Comparison of ENCODE assay signal across 17 mouse cellular contexts in the genomic region with DNA sequence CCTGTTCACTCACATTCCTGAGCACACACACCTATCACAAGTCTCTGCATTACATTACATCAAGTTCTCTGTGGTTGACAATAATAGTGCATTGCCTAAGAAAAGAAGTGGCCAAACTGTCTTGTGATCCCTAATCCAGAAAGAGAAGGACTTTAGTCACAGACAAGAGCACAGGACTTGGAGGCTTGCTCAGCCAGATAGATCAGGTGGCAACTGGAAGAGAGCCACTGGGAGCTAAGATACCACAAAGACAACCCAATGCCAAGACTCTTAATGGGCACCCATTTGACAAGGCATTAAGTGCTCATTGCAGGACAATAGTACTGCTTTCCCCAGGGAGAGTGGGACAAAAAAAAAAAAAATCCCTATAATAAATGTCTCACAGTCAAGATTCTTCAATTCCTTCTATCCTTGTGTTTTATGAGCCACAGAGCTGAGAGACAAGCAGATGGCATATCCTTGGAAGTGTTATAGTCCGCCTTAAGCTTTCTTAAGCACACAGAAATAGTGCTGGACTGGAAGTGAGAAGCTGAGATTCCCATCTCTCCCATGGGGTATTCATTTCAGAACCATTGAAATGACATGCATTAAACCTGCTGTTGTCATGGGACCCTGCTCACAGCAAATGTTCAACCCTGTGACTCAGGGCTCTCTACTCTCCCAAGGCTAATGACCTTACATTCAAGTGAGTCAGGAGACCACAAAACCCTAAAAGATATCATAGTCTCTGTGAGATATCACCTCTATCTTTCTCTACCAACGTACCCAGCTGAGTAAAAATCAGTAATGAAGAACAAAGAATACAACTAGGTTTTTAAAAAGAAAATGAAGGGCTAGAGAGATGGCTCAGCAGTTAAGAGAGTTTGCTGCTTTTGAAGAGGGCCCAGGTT. TPM values are rescaled to one million over a fixed set of nuclear protein-coding genes. Genes with fewer than 3 reads are reported as not detected.
DNase-seq lines count a peak whose midpoint lies in the region; TF ChIP-seq lines count a peak whose summit lies in the region.
"Had no signal": no experiment of that assay in that cellular context is flagged by ENCODE, and none has a peak within 500 bp of the region (broad histone marks: within the 10 kb centered on the region; RNA-seq: fewer than 3 reads in every experiment).

No protein-coding gene starts in this region.

- H3K4me1 ChIP-seq in heart, adult 2 months (ENCODE audit: control insufficient read depth, insufficient read depth, low read length) = peaks cover 1% of the 10 kb centered on the region

- H3K36me3 ChIP-seq in heart, adult 2 months (ENCODE audit: control insufficient read depth, insufficient read depth, low read length) = no peaks in the 10 kb centered on the region
- H3K36me3 ChIP-seq: limb, embryonic 13.5 days; midbrain, embryonic 10.5 days had no signal

- intact Hi-C loops in heart, adult 2 months (cut with DNase I) = loop anchor here (1.0 to 5.0 kb wide), 2 partner anchors 80 to 171 kb away; no protein-coding TSS in a partner anchor
- intact Hi-C loops in heart, postnatal 25 days (cut with DNase I) = loop anchor here (2.0 to 5.0 kb wide), 2 partner anchors 70 to 171 kb away; no protein-coding TSS in a partner anchor

- peak overlapping the region; percentile 72 for H3K27ac ChIP-seq in heart, adult 2 months
- H3K27ac ChIP-seq: forebrain, embryonic 13.5 days; limb, embryonic 13.5 days; midbrain, embryonic 10.5 days had no signal

- no peak for TF ChIP-seq CTCF in heart, adult 2 months (IDR thresholded peaks at IDR 0.05)

- TF ChIP-seq POLR2A in heart, adult 2 months (IDR thresholded peaks at IDR 0.05; ENCODE audit: insufficient read depth, low read depth, low read length) = no peak

- TF ChIP-seq EP300 in heart, adult 2 months (IDR thresholded peaks at IDR 0.05; ENCODE audit: insufficient read depth, low read depth, low read length) = peak; percentile 92

- no peak overlapping the region for H3K9ac ChIP-seq in heart, adult 2 months (ENCODE audit: low read depth, low read length)
- H3K9ac ChIP-seq: forebrain, embryonic 13.5 days; limb, embryonic 13.5 days; lung, embryonic 14.5 days had no signal

- no peaks in the 10 kb centered on the region for H3K79me2 ChIP-seq in heart, adult 2 months (replicated peaks; ENCODE audit: control insufficient read depth, insufficient read depth, low read length)

- H3K27me3 ChIP-seq in heart, adult 2 months (ENCODE audit: control insufficient read depth, insufficient read depth, low read length) = no peaks in the 10 kb centered on the region
- H3K27me3 ChIP-seq: forebrain, embryonic 13.5 days; limb, embryonic 13.5 days had no signal

- peak; percentile 39 for DNase-seq in adrenal gland, adult 2 months
- DNase-seq in adrenal gland, postnatal 10 days = no peak
- peak in 1 of 2 experiments; percentile 68 for DNase-seq in heart, adult 2 months
- no peak for DNase-seq in heart, postnatal 25 days (ENCODE audit: low spot score)
- peak; percentile 13 for DNase-seq in right cerebral cortex, adult 18-20 months
- DNase-seq in right cerebral cortex, postnatal 36 days (ENCODE audit: low spot score in 2 of 2) = no peak
- DNase-seq in urinary bladder, postnatal 36 days (ENCODE audit: low spot score in 2 of 2) = no peak
- no peak for DNase-seq in cerebellum, adult 9-10 months
- DNase-seq: B cell, adult 2 months; lung, embryonic 14.5 days had no signal

- no peak overlapping the region for H3K4me3 ChIP-seq in heart, adult 2 months
- H3K4me3 ChIP-seq: forebrain, embryonic 13.5 days; limb, embryonic 13.5 days; midbrain, embryonic 10.5 days had no signal

- WGBS in heart, adult 2 months = 68% methylated on average over 2 of the region's 2 CpGs

RNA-seq across cellular contexts. Expression of gene Gm47985, which starts 10.5 kb away (rescaled TPM):
- total RNA-seq in adrenal gland, adult 2 months (2021) = not detected
- polyA plus RNA-seq in adrenal gland, adult 2 months (2012; rRNA removed) = not detected in 2 replicates
- total RNA-seq in adrenal gland, postnatal 10 days (2021) = not detected
- under 1 TPM; 0.29 to 0.80 TPM for total RNA-seq in heart, adult 2 months (2021)
- 1.1 and 3.2 TPM in 2 replicates for polyA plus RNA-seq in heart, adult 2 months (2012; rRNA removed)
- 1 to 10 TPM in 1 of 2 experiments, under 1 TPM in 1; 0.26 to 1.1 TPM for total RNA-seq in heart, postnatal 25 days (2021)
- total RNA-seq: hematopoietic stem cell, adult 5-6 weeks had no signal
- polyA plus RNA-seq: lung, embryonic 14.5 days; thymus, postnatal 0 days had no signal

RNA-seq across cellular contexts. Expression of gene Gm8947, which starts 20.4 kb away (rescaled TPM):
- total RNA-seq in adrenal gland, adult 2 months (2021) = not detected
- polyA plus RNA-seq in adrenal gland, adult 2 months (2012; rRNA removed) = not detected in 2 replicates
- not detected for total RNA-seq in adrenal gland, postnatal 10 days (2021)
- not detected for total RNA-seq in heart, adult 2 months (2021)
- polyA plus RNA-seq in heart, adult 2 months (2012; rRNA removed) = 0.15 TPM in 1 of 2 replicates, not detected in the other
- total RNA-seq in heart, postnatal 25 days (2021) = not detected
- total RNA-seq: hematopoietic stem cell, adult 5-6 weeks had no signal
- polyA plus RNA-seq: forebrain, embryonic 13.5 days; limb, embryonic 13.5 days; thymus, postnatal 0 days had no signal

RNA-seq across cellular contexts. Expression of gene Gm47995, which starts 26.4 kb away (rescaled TPM):
- not detected for total RNA-seq in adrenal gland, adult 2 months (2021)
- not detected in 2 replicates for polyA plus RNA-seq in adrenal gland, adult 2 months (2012; rRNA removed)
- total RNA-seq in adrenal gland, postnatal 10 days (2021) = not detected
- total RNA-seq in heart, adult 2 months (2021) = not detected
- polyA plus RNA-seq in heart, adult 2 months (2012; rRNA removed) = 0.53 TPM in 1 of 2 replicates, not detected in the other
- total RNA-seq in heart, postnatal 25 days (2021) = not detected
- total RNA-seq: hematopoietic stem cell, adult 5-6 weeks had no signal
- polyA plus RNA-seq: embryonic facial prominence, embryonic 11.5 days; forebrain, embryonic 13.5 days; limb, embryonic 13.5 days; lung, embryonic 14.5 days; midbrain, embryonic 10.5 days; thymus, postnatal 0 days had no signal

RNA-seq across cellular contexts. Expression of gene 3110040M04Rik, which starts 32.1 kb away (rescaled TPM):
- total RNA-seq in adrenal gland, adult 2 months (2021) = not detected
- polyA plus RNA-seq in adrenal gland, adult 2 months (2012; rRNA removed) = not detected in 2 replicates
- not detected for total RNA-seq in adrenal gland, postnatal 10 days (2021)
- not detected for total RNA-seq in heart, adult 2 months (2021)
- polyA plus RNA-seq in heart, adult 2 months (2012; rRNA removed) = not detected in 2 replicates
- total RNA-seq in heart, postnatal 25 days (2021) = not detected
- total RNA-seq: hematopoietic stem cell, adult 5-6 weeks had no signal
- polyA plus RNA-seq: embryonic facial prominence, embryonic 11.5 days; forebrain, embryonic 13.5 days; limb, embryonic 13.5 days; lung, embryonic 14.5 days; midbrain, embryonic 10.5 days; thymus, postnatal 0 days had no signal

RNA-seq across cellular contexts. Expression of gene Gm47996, which starts 38.1 kb away (rescaled TPM):
- not detected for total RNA-seq in adrenal gland, adult 2 months (2021)
- polyA plus RNA-seq in adrenal gland, adult 2 months (2012; rRNA removed) = not detected in 2 replicates
- not detected for total RNA-seq in adrenal gland, postnatal 10 days (2021)
- total RNA-seq in heart, adult 2 months (2021) = not detected
- polyA plus RNA-seq in heart, adult 2 months (2012; rRNA removed) = not detected in 2 replicates
- total RNA-seq in heart, postnatal 25 days (2021) = not detected
- polyA plus RNA-seq: embryonic facial prominence, embryonic 11.5 days; forebrain, embryonic 13.5 days; kidney, embryonic 14.5 days; limb, embryonic 13.5 days; lung, embryonic 14.5 days; thymus, postnatal 0 days had no signal

Comparison
In these comparisons a context has a peak if more than half of its experiments do, and no peak if none do; other contexts are left out.
1. DNase-seq: peak in adrenal gland, adult 2 months (single experiment) and right cerebral cortex, adult 18-20 months (single experiment); none in adrenal gland, postnatal 10 days (single experiment), heart, postnatal 25 days (single experiment), right cerebral cortex, postnatal 36 days (0 of 2), urinary bladder, postnatal 36 days (0 of 2) and cerebellum, adult 9-10 months (single experiment).